Mouse (Mus musculus) heart, postnatal 0 days (tissue): Measurements from ENCODE around the gene Wdr60.

ENCODE experiments used
- CTCF ChIP-seq: IDR thresholded peaks from 2 replicates; pipeline ENCODE4 v1.5.1; 2016; ENCODE audit warnings: antibody characterized with exemption, control low read depth, low read depth
- EP300 ChIP-seq: IDR thresholded peaks from 2 replicates; pipeline ENCODE4 v1.6.1; 2016; ENCODE audit warnings: antibody characterized with exemption, low read depth

GRCm38 (mm10) chr12:116302181-116302580, 39.4 kb upstream of the Wdr60 start:
- TF ChIP-seq CTCF (no peak), EP300 (no peak)
